Mouse (Mus musculus): ENCODE measurements around the gene Dkk1. TPM values are rescaled to one million over a fixed set of nuclear protein-coding genes. Genes with fewer than 3 reads are reported as not detected.
"Not testable (repeated sequence)": the region's sequence is repeated elsewhere in the genome, so short reads cannot be mapped to it uniquely, and the experiment has no call there.

Dkk1 gene
- 2.0 and 2.5 TPM in 2 replicates for polyA plus RNA-seq (2015; fragmentation: Nextera tagmentation; extraction: Ambion mirVana)

DNA sequence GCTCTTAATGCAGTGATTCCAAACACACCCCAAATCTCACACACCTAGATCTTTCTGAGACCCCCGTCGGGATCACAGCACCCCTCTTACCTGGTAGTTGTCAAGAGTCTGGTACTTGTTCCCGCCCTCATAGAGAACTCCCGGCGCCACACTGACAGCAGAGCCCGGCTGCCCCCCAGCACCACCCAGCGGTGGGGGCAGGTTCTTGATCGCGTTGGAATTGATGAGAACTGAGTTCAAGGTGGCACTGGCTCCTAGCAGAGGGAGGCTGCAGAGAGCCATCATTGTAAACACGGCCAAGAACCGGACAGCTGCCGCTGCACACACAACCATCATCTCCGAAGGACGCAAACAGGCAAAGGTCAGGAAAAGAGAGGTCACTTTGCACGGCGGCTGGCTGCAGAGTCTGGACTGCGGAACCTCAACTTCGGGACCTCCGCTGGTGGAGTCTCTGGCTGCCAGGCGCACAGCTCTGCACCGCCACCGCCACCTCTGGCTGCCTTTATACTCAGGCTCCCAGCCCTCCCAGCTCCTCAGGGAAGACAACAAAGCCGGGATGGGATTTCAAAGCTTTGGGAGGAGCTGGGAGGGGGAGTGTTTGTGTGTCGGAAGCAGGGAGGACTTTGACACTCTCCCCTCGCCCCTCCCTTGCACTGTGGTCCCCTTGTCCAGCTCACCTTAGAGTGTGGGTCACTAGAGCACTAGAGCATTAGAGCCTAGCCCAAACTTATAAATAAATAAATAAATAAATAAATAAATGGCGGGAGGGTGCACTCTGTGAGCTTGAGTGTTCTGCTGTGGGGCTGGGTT lies at the start of gene Dkk1:
Dkk1 (minus strand) TSS at position 622 of the 810 bp plus-strand sequence.
- 0% methylated on average over 26 of the region's 26 CpGs for WGBS
- H3K36me3 ChIP-seq (replicated peaks): no peaks in the 10 kb centered on the region
- H3K27ac ChIP-seq: peak within 1 kb of the TSS; percentile 48
- H3K9ac ChIP-seq: peak within 1 kb of the TSS; percentile 26; the same call in 1 of the 2 replicates
- no peaks in the 10 kb centered on the region for H3K9me3 ChIP-seq
- H3K4me3 ChIP-seq: peak within 1 kb of the TSS; percentile 39
- peaks cover 30% of the 10 kb centered on the region for H3K27me3 ChIP-seq (replicated peaks)
- ATAC-seq (replicated peaks): peak; percentile 81
- peak within 1 kb of the TSS; percentile 72 for H3K4me2 ChIP-seq
- H3K4me1 ChIP-seq: peaks cover 31% of the 10 kb centered on the region

DNA sequence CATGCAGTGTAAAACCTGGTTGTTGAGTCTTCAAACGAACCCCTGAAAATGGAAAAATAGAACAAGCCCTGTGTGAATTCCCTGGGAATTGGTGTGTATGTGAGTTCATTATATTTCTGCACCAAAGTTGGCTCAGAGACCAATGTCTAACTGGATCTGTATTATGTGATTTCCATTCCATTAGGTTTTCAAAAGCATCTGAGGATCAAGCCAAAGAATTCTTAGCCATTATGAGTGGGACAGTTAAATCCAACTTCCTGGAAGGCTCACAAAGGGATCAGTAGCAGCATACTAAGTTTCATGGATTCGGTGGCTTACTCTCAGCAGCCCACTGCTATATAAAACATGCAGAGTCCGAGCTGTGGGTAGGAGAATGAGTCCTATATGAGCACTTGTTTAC lies 36.9 kb upstream of the Dkk1 start:
- WGBS: 55% methylated on average over 3 of the region's 3 CpGs
- Histone ChIP-seq H3K4me1 (no peaks in the 10 kb centered on the region), H3K27ac (no peak overlapping the region), H3K9ac (no peak overlapping the region), H3K27me3 (replicated peaks) (no peaks in the 10 kb centered on the region), H3K4me3 (no peak overlapping the region), H3K9me3 (no peaks in the 10 kb centered on the region), H3K36me3 (replicated peaks) (no peaks in the 10 kb centered on the region), H3K4me2 (no peak overlapping the region)
- ATAC-seq (replicated peaks): no peak

DNA sequence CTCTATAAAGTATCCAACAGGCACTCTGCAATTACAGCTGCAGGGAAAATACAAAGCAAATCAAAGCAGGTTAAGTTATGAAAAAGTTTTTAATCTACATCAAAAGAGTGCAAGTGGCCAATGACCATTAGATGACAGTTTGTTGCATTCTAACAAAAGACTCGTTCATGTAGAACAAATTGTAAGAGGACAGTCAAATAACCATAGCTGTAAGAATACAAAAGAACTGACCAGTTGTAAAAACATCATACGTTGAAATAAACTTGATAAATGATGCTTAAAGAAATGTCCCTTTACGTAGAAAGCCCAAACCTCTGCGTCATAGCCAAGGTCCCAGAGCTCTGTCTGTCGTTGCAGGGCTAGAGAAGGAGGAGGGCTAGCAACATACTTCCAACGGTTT lies 15.1 kb upstream of the Dkk1 start:
- Histone ChIP-seq H3K27me3 (replicated peaks) (no peaks in the 10 kb centered on the region), H3K4me2 (no peak overlapping the region), H3K4me3 (no peak overlapping the region), H3K27ac (no peak overlapping the region), H3K4me1 (no peaks in the 10 kb centered on the region), H3K36me3 (replicated peaks) (no peaks in the 10 kb centered on the region), H3K9ac (no peak overlapping the region), H3K9me3 (0 out of 2 replicates have a peak, but pooled peaks cover 3% of the 10 kb centered on the region)
- no peak for ATAC-seq (replicated peaks)
- 56% methylated on average over 6 of the region's 6 CpGs for WGBS

GRCm38 (mm10) chr19:30563876-30564275 lies 14.4 kb upstream of the Dkk1 start:
- Histone ChIP-seq H3K27me3 (replicated peaks) (no peaks in the 10 kb centered on the region), H3K36me3 (replicated peaks) (no peaks in the 10 kb centered on the region), H3K4me2 (no peak overlapping the region), H3K9me3 (0 out of 2 replicates have a peak, but pooled peaks cover 3% of the 10 kb centered on the region), H3K4me3 (no peak overlapping the region), H3K4me1 (no peaks in the 10 kb centered on the region), H3K9ac (no peak overlapping the region), H3K27ac (no peak overlapping the region)
- WGBS: 86% methylated on average over 3 of the region's 3 CpGs
- ATAC-seq (replicated peaks): no peak

- Histone ChIP-seq H3K9me3 (0 out of 2 replicates have a peak, but pooled peaks cover 3% of the 10 kb centered on the region), H3K4me2 (no peak overlapping the region), H3K36me3 (replicated peaks) (no peaks in the 10 kb centered on the region), H3K9ac (no peak overlapping the region), H3K27me3 (replicated peaks) (0 out of 2 replicates have a peak, but pooled peaks cover 6% of the 10 kb centered on the region), H3K4me3 (no peak overlapping the region), H3K27ac (no peak overlapping the region), H3K4me1 (peaks cover 5% of the 10 kb centered on the region)
- ATAC-seq (replicated peaks): no peak
Observed at GRCm38 (mm10) chr19:30558024-30558423, 8.6 kb upstream of the Dkk1 start.

DNA sequence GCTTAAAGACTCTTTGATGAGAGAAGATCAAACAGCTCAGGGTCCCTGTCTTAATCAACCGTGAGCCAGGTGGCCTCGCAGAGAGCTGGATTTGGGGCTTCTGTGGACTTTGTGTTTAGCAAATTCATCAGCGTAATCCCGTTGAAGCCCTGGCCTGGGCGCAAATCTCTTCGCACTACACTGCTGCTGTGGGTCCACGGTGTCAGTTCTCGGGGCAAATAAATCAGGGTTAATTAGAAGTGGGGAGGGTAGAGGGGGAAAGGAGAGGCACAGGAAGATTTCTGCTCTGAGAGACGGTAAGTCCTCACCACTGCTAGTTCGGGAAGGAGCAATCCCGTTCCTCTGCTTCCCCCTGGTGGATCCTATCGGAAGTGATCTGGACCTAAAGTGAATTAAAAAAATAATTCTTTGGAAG lies 5.0 kb upstream of the Dkk1 start:
- peak overlapping the region; percentile 26 for H3K4me3 ChIP-seq
- H3K36me3 ChIP-seq (replicated peaks): no peaks in the 10 kb centered on the region
- no peaks in the 10 kb centered on the region for H3K9me3 ChIP-seq
- ATAC-seq (replicated peaks): peak; percentile 73
- H3K27me3 ChIP-seq (replicated peaks): 0 out of 2 replicates have a peak, but pooled peaks cover 11% of the 10 kb centered on the region
- H3K4me2 ChIP-seq: peak overlapping the region; percentile 47
- H3K4me1 ChIP-seq: peaks cover 15% of the 10 kb centered on the region
- 0% methylated on average over 12 of the region's 12 CpGs for WGBS
- no peak overlapping the region for H3K27ac ChIP-seq
- no peak overlapping the region for H3K9ac ChIP-seq

- Histone ChIP-seq H3K4me2 (no peak overlapping the region), H3K4me1 (peaks cover 23% of the 10 kb centered on the region), H3K27me3 (replicated peaks) (0 out of 2 replicates have a peak, but pooled peaks cover 17% of the 10 kb centered on the region), H3K36me3 (replicated peaks) (no peaks in the 10 kb centered on the region), H3K9ac (no peak overlapping the region), H3K27ac (no peak overlapping the region), H3K9me3 (no peaks in the 10 kb centered on the region), H3K4me3 (no peak overlapping the region)
- 4% methylated on average over 4 of the region's 4 CpGs for WGBS
- ATAC-seq (replicated peaks): no peak
Observed at GRCm38 (mm10) chr19:30553740-30554139, 4.3 kb upstream of the Dkk1 start.

DNA sequence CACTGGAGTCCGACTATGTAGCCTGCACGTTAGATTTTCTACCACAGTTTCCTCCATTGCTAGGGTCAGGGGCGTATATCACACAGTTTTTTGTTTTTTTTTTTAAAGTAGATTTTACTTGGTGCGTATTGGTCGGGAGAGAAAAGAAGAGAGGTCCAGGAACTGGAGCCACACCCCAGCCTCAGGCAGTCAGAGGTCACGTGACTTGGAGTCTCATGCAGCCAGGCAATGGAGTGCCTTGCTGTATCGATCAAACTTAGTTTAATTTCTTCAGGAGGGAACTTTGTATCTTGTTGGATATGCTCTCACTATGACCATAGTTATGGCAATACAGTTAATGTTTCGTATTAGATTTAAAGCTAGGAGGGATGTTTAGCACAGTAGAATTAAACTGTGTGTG lies 2.8 kb upstream of the Dkk1 start:
- Histone ChIP-seq H3K4me1 (peaks cover 34% of the 10 kb centered on the region), H3K27me3 (replicated peaks) (peaks cover 23% of the 10 kb centered on the region), H3K36me3 (replicated peaks) (no peaks in the 10 kb centered on the region), H3K27ac (no peak overlapping the region), H3K4me3 (no peak overlapping the region), H3K4me2 (no peak overlapping the region), H3K9me3 (no peaks in the 10 kb centered on the region), H3K9ac (no peak overlapping the region)
- 70% methylated on average over 8 of the region's 8 CpGs for WGBS
- no peak for ATAC-seq (replicated peaks)

GRCm38 (mm10) chr19:30549854-30550647 lies 586 bp upstream of the Dkk1 start:
- Histone ChIP-seq H3K4me2 (peak overlapping the region; percentile 72), H3K27ac (no peak overlapping the region; the same call in 1 of the 2 replicates), H3K27me3 (replicated peaks) (peaks cover 28% of the 10 kb centered on the region), H3K4me1 (peaks cover 34% of the 10 kb centered on the region), H3K4me3 (peak overlapping the region; percentile 39), H3K9me3 (no peaks in the 10 kb centered on the region), H3K36me3 (replicated peaks) (no peaks in the 10 kb centered on the region), H3K9ac (no peak overlapping the region)
- WGBS: under 1% methylated on average over 17 of the region's 17 CpGs
- ATAC-seq (replicated peaks): peak; percentile 43

DNA sequence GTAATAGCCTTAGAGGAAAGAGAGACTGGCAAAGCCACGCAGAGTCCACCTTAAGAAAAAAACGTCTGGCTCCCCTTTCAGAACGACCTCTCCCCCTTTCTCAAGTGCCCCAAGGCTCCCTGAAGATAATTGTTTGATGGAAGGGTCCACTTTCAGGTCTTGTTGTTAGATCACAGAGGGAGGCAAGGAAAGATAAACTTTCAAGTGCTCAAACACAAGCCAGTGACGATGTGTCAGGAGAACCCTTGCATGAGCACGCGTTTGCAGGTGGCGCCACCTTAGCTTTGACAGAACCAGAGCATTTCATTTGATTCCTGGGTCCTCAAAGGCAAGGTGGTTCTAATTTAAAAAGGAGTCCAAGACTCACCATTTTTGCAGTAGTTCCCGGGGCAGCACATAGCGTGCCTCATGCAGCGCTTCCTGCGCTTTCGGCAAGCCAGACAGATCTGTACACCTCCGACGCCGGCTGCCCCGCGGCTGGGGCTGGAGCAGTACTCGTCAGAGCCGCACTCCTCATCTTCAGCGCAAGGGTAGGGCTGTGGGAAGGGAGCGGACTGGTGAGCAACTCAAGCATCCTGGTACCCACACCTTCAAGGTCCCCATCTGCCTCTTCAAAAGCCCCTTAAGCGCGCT lies 938 bp downstream of the Dkk1 start:
- no peaks in the 10 kb centered on the region for H3K36me3 ChIP-seq (replicated peaks)
- H3K4me3 ChIP-seq: peak overlapping the region; percentile 39
- H3K9ac ChIP-seq: peak overlapping the region; percentile 26; the same call in 1 of the 2 replicates
- 1% methylated on average over 23 of the region's 23 CpGs for WGBS
- H3K4me2 ChIP-seq: peak overlapping the region; percentile 72
- H3K27ac ChIP-seq: no peak overlapping the region
- peaks cover 29% of the 10 kb centered on the region for H3K4me1 ChIP-seq
- H3K27me3 ChIP-seq (replicated peaks): peaks cover 29% of the 10 kb centered on the region
- ATAC-seq (replicated peaks): peak; percentile 66
- no peaks in the 10 kb centered on the region for H3K9me3 ChIP-seq

GRCm38 (mm10) chr19:30539365-30539941 lies 10.0 kb downstream of the Dkk1 start:
- H3K27ac ChIP-seq; H3K4me1 ChIP-seq; H3K36me3 ChIP-seq (replicated peaks); ATAC-seq (replicated peaks); H3K9me3 ChIP-seq: not testable (repeated sequence)
- peak overlapping the region; percentile 71 for H3K4me2 ChIP-seq
- peaks cover 16% of the 10 kb centered on the region for H3K27me3 ChIP-seq (replicated peaks)
- peak overlapping the region; percentile 45 for H3K9ac ChIP-seq
- H3K4me3 ChIP-seq: peak overlapping the region; percentile 45
- WGBS: 2% methylated on average over 44 of the region's 44 CpGs

DNA sequence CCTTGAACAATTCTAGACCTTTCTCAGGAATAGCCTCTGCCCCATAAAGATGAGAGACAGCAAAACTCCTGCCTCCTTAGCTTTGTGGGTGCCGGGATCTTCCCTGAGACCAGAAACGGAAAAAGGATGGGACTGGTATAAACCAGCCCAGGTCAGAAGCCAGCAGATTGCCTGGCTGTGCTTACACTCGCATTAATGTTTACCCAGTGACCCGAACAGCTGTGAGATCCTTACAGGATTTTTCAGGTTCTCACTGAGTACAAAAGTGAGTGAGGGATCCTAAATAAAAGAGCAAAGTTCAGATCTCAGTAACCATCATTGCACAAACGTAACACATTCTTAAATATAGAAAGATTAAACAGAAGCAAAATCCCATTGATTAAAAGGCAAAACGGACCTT lies 32.7 kb downstream of the Dkk1 start:
- Histone ChIP-seq H3K4me1 (no peaks in the 10 kb centered on the region), H3K4me3 (no peak overlapping the region)
- WGBS: 80% methylated on average over 6 of the region's 6 CpGs

More for the DNA sequence above, 32.7 kb downstream of the Dkk1 start:
- H3K27ac ChIP-seq: no peak overlapping the region
- no peak for ATAC-seq (replicated peaks)
- H3K9ac ChIP-seq: no peak overlapping the region
- no peaks in the 10 kb centered on the region for H3K27me3 ChIP-seq (replicated peaks)
- H3K9me3 ChIP-seq: no peaks in the 10 kb centered on the region
- H3K36me3 ChIP-seq (replicated peaks): no peaks in the 10 kb centered on the region
- H3K4me2 ChIP-seq: no peak overlapping the region

Measured in midbrain, embryonic 15.5 days (tissue).